Mouse (Mus musculus): ENCODE results near the gene 9930104L06Rik.

DNA sequence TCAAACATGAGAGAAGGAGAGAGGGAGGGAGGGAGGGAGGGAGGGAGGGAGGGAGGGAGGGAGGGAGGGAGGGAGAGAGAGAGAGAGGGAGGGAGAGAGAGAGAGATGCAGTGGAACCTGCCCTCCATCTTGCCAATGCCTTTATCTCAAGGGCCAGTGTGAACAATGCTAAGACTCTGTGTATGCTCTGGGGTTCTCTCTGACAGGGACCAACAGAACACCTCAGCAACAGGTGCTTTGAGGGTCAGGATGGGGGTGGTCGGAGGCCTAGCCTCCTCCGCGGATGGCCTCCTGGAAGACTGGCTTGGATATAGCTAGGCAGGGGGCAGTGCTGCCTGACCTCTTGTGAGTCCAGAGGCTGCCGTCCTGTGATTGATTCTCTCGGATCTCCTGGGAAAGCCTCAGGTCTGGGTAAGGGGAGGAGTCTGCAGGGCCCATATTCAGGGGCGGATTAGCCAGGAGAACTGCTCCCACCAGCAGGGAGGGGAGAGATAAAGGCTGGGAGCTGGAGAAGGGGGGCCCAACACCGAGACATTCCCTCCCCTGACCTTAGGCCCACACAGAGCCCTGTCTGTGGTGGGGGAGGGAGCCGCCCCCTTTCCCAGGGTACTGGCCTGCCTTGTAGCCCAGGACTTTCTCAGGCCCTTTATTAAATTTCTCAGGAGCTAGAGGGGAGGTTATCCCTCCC, 28.2 kb downstream of the 9930104L06Rik start:
- TF ChIP-seq POLR2A (IDR thresholded peaks at IDR 0.05; ENCODE audit: low read depth, low read length) (no peak), CTCF (IDR thresholded peaks at IDR 0.05; ENCODE audit: extremely low read depth, insufficient read length, insufficient replicate concordance, low read depth, low read length) (no peak)
